Mouse (Mus musculus): ENCODE measurements around the gene Ankrd65. TPM values are rescaled to one million over a fixed set of nuclear protein-coding genes. Genes with fewer than 3 reads are reported as not detected.
A peak's percentile ranks its signal among the peaks of the same experiment; 100 is the strongest.

Gene Ankrd65
- polyA plus RNA-seq, 1 experiment from 2014 or later = not detected

DNA sequence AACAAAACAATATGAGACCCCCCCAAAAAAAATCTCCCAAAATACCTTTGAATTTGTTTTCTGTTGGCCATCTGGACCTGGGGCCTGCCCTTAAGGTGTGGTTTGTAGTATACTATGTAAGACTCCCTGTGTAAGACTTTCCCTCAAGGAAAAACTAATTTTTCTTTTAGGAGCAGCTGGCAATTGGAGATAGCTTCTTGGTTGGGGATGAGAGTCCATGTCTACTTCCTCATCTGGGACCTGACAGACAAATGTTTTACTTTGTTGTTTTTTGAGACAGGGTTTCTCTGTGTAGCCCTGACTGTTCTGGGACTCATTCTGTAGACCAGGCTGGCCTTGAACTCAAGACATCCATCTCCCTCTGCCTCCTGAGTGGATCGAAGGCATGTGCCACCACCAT, 11.8 kb downstream of the Ankrd65 start:
- Histone ChIP-seq H3K36me3 (ENCODE audit: poor library complexity, severe bottlenecking) (peaks cover 7% of the 10 kb centered on the region; the same call in 1 of the 2 replicates), H3K4me3 (no peak overlapping the region), H3K9me3 (replicated peaks) (no peaks in the 10 kb centered on the region), H3K27me3 (no peaks in the 10 kb centered on the region), H3K9ac (no peak overlapping the region), H3K27ac (no peak overlapping the region), H3K4me2 (no peak overlapping the region), H3K4me1 (peaks cover 23% of the 10 kb centered on the region)
- 100% methylated on average over 1 of the region's 1 CpGs for WGBS
- no peak for ATAC-seq

DNA sequence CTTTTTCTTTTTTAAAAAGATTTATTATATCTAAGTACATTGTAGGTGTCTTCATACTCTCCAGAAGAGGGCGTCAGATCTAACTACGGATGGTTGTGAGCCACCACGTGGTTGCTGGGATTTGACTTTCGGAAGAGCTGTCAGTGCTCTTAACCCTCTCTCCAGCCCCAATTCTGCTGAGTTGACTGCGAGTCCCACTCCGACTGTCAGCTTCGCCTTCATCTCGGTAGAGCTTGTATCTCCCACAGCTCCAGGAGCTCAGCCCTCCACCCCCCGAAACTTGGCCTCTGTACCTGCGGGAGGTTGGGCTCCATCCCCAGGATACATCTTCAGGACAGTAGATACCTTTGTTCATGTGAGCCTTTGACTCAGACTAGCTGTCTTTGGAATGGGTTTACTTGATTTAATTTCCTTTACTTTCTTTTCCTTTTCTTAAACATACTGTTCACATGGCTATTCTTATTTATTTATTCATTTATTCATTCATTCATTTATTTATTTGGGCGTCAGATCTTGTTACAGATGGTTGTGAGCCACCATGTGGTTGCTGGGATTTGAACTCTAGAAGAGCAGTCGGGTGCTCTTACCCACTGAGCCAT, 12.6 kb downstream of the Ankrd65 start, which contains the start of gene Mrpl20:
Gene Mrpl20 (plus strand): TSS at position 138 of the 599 bp plus-strand sequence.
- Histone ChIP-seq H3K27me3 (no peaks in the 10 kb centered on the region), H3K36me3 (ENCODE audit: poor library complexity, severe bottlenecking) (peaks cover 14% of the 10 kb centered on the region), H3K27ac (peak within 1 kb of the TSS; percentile 42; the same call in 1 of the 2 replicates), H3K4me3 (peak within 1 kb of the TSS; percentile 89), H3K4me1 (peaks cover 23% of the 10 kb centered on the region), H3K9me3 (replicated peaks) (no peaks in the 10 kb centered on the region), H3K4me2 (peak within 1 kb of the TSS; percentile 88), H3K9ac (peak within 1 kb of the TSS; percentile 87)
- ATAC-seq = peak; percentile 28; the same call in 1 of the 2 replicates
- WGBS = 9% methylated on average over 12 of the region's 12 CpGs

DNA sequence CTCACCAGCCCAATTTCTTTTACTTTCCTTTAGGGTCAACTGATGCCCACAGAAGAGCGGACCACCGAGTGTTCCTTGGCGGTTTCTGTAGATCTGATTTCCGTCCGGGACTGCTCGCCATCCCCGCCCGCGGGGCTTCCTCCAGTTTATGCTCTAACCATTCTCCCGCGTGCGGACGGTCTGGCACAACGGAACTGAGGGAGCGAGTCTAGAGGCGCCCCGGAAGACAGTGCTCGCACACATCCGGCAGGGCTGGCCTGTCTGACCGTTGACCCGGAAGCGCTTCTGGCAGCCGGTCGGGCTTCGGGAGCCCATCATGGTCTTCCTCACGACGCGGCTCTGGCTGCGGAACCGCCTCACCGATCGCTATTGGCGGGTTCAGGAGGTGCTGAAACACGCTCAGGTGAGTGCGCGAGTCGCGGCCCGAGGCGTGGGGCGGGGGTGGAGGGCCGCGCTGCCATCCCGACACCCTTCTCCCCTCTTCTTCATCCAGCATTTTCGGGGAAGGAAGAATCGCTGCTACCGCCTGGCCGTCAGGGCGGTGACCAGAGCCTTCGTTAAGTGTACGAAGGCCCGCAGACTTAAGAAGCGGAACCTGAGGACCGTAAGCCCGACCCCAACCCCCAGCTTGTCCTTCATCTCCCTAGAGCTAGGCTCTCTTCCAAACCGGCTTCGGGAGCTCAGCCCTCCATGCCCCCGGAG, 13.3 kb downstream of the Ankrd65 start:
- Histone ChIP-seq H3K4me3 (peak overlapping the region; percentile 89), H3K9ac (peak overlapping the region; percentile 87), H3K27me3 (no peaks in the 10 kb centered on the region), H3K4me2 (peak overlapping the region; percentile 88), H3K36me3 (ENCODE audit: poor library complexity, severe bottlenecking) (peaks cover 20% of the 10 kb centered on the region), H3K9me3 (replicated peaks) (no peaks in the 10 kb centered on the region), H3K27ac (peak overlapping the region; percentile 42; the same call in 1 of the 2 replicates), H3K4me1 (peaks cover 23% of the 10 kb centered on the region)
- ATAC-seq = peak; percentile 99
- under 1% methylated on average over 58 of the region's 58 CpGs for WGBS

DNA sequence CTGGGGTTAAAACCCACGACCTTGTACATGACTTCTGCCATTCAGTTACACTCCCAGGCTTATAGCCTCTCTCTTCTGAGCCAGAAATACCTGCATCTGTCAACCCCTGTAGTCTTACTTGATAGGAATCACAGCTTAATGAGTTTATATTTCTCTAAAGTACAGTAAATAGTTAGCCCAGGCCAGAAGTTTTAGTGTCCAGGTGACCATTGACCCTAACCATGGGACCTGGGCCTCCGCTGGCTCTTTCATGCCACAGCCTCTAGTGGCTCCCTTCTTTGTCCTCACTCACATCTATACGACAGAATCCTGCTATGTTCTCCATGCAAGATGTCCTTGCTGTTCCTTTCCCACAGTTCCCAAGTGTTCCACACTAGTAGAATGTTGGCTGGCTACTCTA, 17.6 kb downstream of the Ankrd65 start:
- H3K36me3 ChIP-seq (ENCODE audit: poor library complexity, severe bottlenecking) = peaks cover 49% of the 10 kb centered on the region
- ATAC-seq = no peak
- H3K27ac ChIP-seq = no peak overlapping the region
- H3K4me1 ChIP-seq = peaks cover 29% of the 10 kb centered on the region
- no peaks in the 10 kb centered on the region for H3K9me3 ChIP-seq (replicated peaks)
- no peak overlapping the region for H3K4me3 ChIP-seq
- H3K27me3 ChIP-seq = no peaks in the 10 kb centered on the region
- no peak overlapping the region for H3K9ac ChIP-seq
- 86% methylated on average over 3 of the region's 3 CpGs for WGBS
- H3K4me2 ChIP-seq = no peak overlapping the region

DNA sequence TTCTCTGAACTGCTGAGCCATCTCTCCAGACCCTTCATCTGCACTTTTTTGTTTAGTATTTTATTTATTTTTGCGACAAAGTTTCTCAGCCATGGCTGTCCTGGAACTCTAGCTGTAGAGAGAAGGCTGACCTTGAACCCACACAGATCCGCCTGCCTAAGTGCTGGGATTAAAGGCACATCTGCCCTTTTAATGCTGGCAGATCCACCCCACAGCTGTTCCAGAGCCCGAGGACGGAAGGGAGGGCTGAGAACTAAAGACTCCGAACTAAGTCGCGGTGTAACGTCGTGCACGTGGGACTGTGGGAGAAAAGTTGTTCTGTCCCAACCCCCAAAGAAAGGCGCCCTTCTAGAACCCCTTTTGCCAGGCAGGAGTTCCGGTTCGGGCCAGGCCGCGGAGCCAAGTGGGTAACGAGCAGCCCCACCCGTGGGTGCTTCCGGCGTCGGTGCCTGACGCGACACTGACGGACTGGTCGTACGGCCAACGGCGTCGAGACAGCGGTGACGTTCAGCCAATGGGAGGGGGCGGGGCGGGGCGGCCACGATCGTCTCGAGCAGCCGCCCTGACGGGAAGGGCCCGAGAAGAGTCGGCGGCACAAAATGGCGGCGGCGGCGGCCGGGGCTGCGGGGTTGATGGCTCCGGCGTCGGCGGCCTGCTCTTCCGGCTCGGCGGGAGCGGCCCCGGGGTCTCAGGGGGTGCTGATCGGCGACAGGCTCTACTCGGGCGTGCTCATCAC, 21.9 kb downstream of the Ankrd65 start, which contains the start of gene Ccnl2:
Gene Ccnl2 (plus strand): TSS at position 561 of the 736 bp plus-strand sequence.
- Histone ChIP-seq H3K9ac (peak within 1 kb of the TSS; percentile 99), H3K36me3 (ENCODE audit: poor library complexity, severe bottlenecking) (peaks cover 76% of the 10 kb centered on the region), H3K27me3 (no peaks in the 10 kb centered on the region), H3K4me2 (peak within 1 kb of the TSS; percentile 73), H3K4me1 (peaks cover 28% of the 10 kb centered on the region), H3K27ac (peak within 1 kb of the TSS; percentile 90), H3K9me3 (replicated peaks) (no peaks in the 10 kb centered on the region), H3K4me3 (peak within 1 kb of the TSS; percentile 100)
- WGBS = under 1% methylated on average over 29 of the region's 60 CpGs
- peak; percentile 100 for ATAC-seq

DNA sequence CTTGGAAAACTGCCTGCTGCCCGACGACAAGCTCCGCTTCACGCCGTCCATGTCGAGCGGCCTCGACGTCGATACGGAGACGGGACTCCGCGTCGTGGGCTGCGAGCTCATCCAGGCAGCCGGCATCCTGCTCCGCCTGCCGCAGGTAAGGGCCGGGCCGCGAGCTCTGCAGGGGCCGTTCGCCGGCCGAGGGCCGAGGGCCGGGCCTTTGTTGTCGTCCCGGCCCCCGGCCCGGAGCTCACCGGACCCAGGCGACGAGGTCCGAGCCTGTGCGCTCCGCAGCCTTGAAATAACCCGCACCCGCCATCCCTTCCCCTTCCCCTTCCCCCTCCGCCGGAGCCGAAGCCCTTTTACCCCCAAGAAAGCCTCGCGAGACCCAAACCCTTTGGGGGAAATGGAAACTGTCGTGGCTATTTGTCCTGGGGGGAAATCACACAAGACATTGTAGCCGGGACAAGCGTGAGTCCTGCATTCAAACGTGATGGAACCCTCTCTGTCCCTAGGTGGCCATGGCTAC, 22.5 kb downstream of the Ankrd65 start:
- Histone ChIP-seq H3K4me1 (peaks cover 28% of the 10 kb centered on the region), H3K9ac (peak overlapping the region; percentile 99), H3K4me2 (peak overlapping the region; percentile 73), H3K36me3 (ENCODE audit: poor library complexity, severe bottlenecking) (peaks cover 77% of the 10 kb centered on the region), H3K4me3 (peak overlapping the region; percentile 100), H3K27me3 (no peaks in the 10 kb centered on the region), H3K27ac (peak overlapping the region; percentile 82), H3K9me3 (replicated peaks) (no peaks in the 10 kb centered on the region)
- under 1% methylated on average over 42 of the region's 49 CpGs for WGBS
- ATAC-seq = peak; percentile 17

DNA sequence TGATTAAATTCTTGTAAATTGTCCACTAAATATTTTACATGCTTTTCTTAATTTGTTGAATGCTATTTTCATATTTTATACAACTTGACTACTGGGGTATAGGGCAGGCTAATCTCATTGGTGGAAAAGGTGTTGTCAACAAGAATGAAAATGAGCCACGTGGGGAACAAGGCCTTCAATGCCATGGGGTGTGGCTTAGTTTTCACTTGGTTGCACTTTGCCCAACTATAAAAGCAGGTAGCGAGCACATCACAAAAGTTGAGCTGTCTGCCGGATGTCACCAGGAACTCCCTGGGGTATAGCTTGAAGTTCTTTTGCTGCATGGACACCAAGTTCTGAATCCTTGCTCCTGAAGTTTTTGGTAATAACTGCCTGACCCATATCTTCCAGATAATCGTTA, 27.3 kb downstream of the Ankrd65 start:
- peaks cover 19% of the 10 kb centered on the region for H3K4me1 ChIP-seq
- no peak overlapping the region for H3K9ac ChIP-seq
- no peak overlapping the region for H3K4me2 ChIP-seq
- no peaks in the 10 kb centered on the region for H3K27me3 ChIP-seq
- WGBS = 74% methylated on average over 4 of the region's 4 CpGs
- H3K27ac ChIP-seq = no peak overlapping the region
- H3K4me3 ChIP-seq = no peak overlapping the region
- no peaks in the 10 kb centered on the region for H3K9me3 ChIP-seq (replicated peaks)
- no peak for ATAC-seq
- H3K36me3 ChIP-seq (ENCODE audit: poor library complexity, severe bottlenecking) = peaks cover 86% of the 10 kb centered on the region

DNA sequence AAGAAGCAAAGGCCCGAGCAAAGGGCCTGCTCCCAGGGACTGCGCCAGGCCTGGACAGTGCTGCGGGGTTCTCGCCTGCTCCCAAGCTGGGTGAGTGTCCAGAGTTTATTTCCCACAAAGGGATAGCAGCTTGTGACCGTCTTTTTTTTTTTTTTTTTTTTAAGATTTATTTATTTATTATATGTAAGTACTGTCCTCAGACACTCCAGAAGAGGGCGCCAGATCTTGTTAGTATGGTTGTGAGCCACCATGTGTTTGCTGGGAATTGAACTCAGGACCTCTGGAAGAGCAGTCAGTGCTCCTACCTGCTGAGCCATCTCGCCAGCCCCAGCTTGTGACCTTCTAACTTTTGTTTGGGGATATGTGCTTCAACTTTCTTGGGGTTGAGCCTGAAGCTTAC, 30.8 kb downstream of the Ankrd65 start:
- ATAC-seq = no peak
- 83% methylated on average over 7 of the region's 7 CpGs for WGBS
- H3K4me2 ChIP-seq = no peak overlapping the region
- H3K4me3 ChIP-seq = no peak overlapping the region
- peaks cover 95% of the 10 kb centered on the region for H3K36me3 ChIP-seq (ENCODE audit: poor library complexity, severe bottlenecking)
- no peak overlapping the region for H3K9ac ChIP-seq
- no peaks in the 10 kb centered on the region for H3K4me1 ChIP-seq
- no peak overlapping the region for H3K27ac ChIP-seq
- no peaks in the 10 kb centered on the region for H3K27me3 ChIP-seq
- no peaks in the 10 kb centered on the region for H3K9me3 ChIP-seq (replicated peaks)

DNA sequence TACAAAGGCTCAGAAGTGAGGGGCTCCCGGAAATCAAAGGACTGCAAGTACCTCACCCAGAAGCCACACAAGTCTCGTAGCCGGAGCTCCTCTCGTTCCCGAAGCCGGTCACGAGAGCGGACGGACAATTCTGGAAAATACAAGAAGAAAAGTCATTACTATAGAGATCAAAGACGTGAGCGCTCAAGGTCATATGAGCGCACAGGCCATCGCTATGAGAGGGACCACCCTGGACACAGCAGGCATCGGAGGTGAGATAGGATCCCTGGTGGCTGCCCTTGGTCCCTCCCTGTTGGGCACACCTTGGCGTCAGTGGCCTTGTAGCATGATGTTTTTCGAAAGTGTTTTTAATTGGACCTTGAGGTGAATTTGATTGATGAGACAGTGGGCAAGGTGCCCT, 33.2 kb downstream of the Ankrd65 start:
- 96% methylated on average over 16 of the region's 16 CpGs for WGBS

DNA sequence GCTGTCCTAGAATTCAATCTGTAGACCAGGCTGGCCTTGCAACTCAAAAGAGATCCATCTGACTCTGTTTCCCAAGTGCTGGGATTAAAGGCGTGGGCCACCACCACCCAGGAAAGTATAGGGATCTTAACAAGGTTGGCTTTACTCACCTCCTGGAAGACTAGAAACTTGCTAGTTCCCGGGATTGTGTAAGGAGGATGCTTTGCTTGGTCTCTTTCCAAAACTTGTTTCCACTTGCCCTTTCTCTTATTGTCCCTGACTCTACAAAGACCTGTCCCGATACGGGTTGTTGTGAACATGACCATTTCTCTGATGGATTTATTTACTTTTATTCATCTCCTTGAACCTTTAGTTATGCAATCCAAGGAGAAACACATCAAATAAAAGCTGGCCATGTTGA, 39.6 kb downstream of the Ankrd65 start:
- no peak overlapping the region for H3K4me2 ChIP-seq
- no peaks in the 10 kb centered on the region for H3K9me3 ChIP-seq (replicated peaks)
- no peaks in the 10 kb centered on the region for H3K27me3 ChIP-seq
- no peak overlapping the region for H3K9ac ChIP-seq
- no peak overlapping the region for H3K4me3 ChIP-seq
- no peak for ATAC-seq
- 96% methylated on average over 4 of the region's 4 CpGs for WGBS
- H3K4me1 ChIP-seq = peaks cover 25% of the 10 kb centered on the region
- no peak overlapping the region for H3K27ac ChIP-seq
- H3K36me3 ChIP-seq (ENCODE audit: poor library complexity, severe bottlenecking) = peaks cover 48% of the 10 kb centered on the region

More for the DNA sequence above, 33.2 kb downstream of the Ankrd65 start:
- Histone ChIP-seq H3K9ac (no peak overlapping the region), H3K4me2 (no peak overlapping the region), H3K4me1 (no peaks in the 10 kb centered on the region), H3K27ac (no peak overlapping the region), H3K4me3 (no peak overlapping the region), H3K36me3 (ENCODE audit: poor library complexity, severe bottlenecking) (peaks cover 94% of the 10 kb centered on the region), H3K27me3 (no peaks in the 10 kb centered on the region), H3K9me3 (replicated peaks) (no peaks in the 10 kb centered on the region)
- no peak for ATAC-seq

DNA sequence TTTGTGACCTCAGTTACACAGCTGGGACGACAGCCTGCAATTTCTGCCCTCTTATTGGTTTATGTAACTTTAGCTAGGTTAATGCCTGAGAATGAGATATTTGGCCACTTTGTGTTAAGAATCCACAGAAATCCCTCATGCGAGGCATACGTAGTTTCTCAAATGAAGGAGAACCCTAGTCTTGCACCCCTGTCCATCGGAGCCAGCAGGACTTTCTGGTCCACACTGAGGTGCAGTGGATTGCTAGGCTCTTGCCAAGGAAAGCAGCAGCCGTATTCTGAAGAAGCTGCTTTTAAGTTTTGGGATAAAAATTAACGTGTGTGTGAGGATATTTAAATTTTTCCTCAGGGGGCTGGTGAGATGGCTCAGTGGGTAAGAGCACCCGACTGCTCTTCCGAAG, 40.4 kb downstream of the Ankrd65 start:
- Histone ChIP-seq H3K4me3 (peak overlapping the region; percentile 91), H3K4me1 (peaks cover 25% of the 10 kb centered on the region), H3K9me3 (replicated peaks) (no peaks in the 10 kb centered on the region), H3K36me3 (ENCODE audit: poor library complexity, severe bottlenecking) (peaks cover 41% of the 10 kb centered on the region), H3K27ac (0 out of 2 replicates have a peak overlapping the region, but pooled peaks have one; percentile 27), H3K4me2 (peak overlapping the region; percentile 99), H3K27me3 (no peaks in the 10 kb centered on the region), H3K9ac (no peak overlapping the region)
- 51% methylated on average over 8 of the region's 8 CpGs for WGBS
- no peak for ATAC-seq
